Mouse (Mus musculus): ENCODE measurements around the gene Ptgis. TPM values are rescaled to one million over a fixed set of nuclear protein-coding genes. Genes with fewer than 3 reads are reported as not detected.

Ptgis gene
- total and polyA plus RNA-seq, 3 experiments: 16.3 to 32.1 (median 17.7) TPM

- Histone ChIP-seq H3K4me3 (no peak overlapping the region), H3K36me3 (ENCODE audit: control insufficient read depth, insufficient read depth, low read length) (no peaks in the 10 kb centered on the region), H3K27me3 (ENCODE audit: control insufficient read depth, insufficient read depth, low read length) (no peaks in the 10 kb centered on the region), H3K79me2 (replicated peaks; ENCODE audit: control insufficient read depth, insufficient read depth, low read length) (no peaks in the 10 kb centered on the region), H3K4me1 (ENCODE audit: control insufficient read depth, insufficient read depth, low read length) (no peaks in the 10 kb centered on the region; the same call in 1 of the 2 replicates), H3K27ac (no peak overlapping the region), H3K9ac (ENCODE audit: low read depth, low read length) (0 out of 2 replicates have a peak overlapping the region, but pooled peaks have one; percentile 1)
- intact Hi-C loops (cut with DNase I): loop anchor here (1.0 kb wide), 2 partner anchors 107 to 147 kb away; no protein-coding TSS in a partner anchor
- 35% methylated on average over 8 of the region's 8 CpGs for WGBS
- peak; percentile 81 to 86 for DNase-seq
- peak; percentile 98 for TF ChIP-seq EP300 (IDR thresholded peaks at IDR 0.05; ENCODE audit: insufficient read depth, low read depth, low read length)
- TF ChIP-seq CTCF (IDR thresholded peaks at IDR 0.05): peak; percentile 97
- peak; percentile 22; the same call in 1 of the 2 replicates for TF ChIP-seq POLR2A (IDR thresholded peaks at IDR 0.05; ENCODE audit: insufficient read depth, low read depth, low read length)
These were observed 21.1 kb downstream of the Ptgis start for GRCm38 (mm10) chr2:167219154-167219775.

GRCm38 (mm10) chr2:167213666-167214065 is 26.7 kb downstream of the Ptgis start:
- Histone ChIP-seq H3K79me2 (replicated peaks; ENCODE audit: control insufficient read depth, insufficient read depth, low read length) (no peaks in the 10 kb centered on the region), H3K27ac (peak overlapping the region; percentile 15; the same call in 1 of the 2 replicates), H3K9ac (ENCODE audit: low read depth, low read length) (no peak overlapping the region), H3K36me3 (ENCODE audit: control insufficient read depth, insufficient read depth, low read length) (no peaks in the 10 kb centered on the region), H3K4me1 (ENCODE audit: control insufficient read depth, insufficient read depth, low read length) (peaks cover 4% of the 10 kb centered on the region), H3K4me3 (no peak overlapping the region), H3K27me3 (ENCODE audit: control insufficient read depth, insufficient read depth, low read length) (no peaks in the 10 kb centered on the region)
- WGBS: 70% methylated on average over 12 of the region's 12 CpGs
- TF ChIP-seq POLR2A (IDR thresholded peaks at IDR 0.05; ENCODE audit: insufficient read depth, low read depth, low read length) (no peak), EP300 (IDR thresholded peaks at IDR 0.05; ENCODE audit: insufficient read depth, low read depth, low read length) (no peak), CTCF (IDR thresholded peaks at IDR 0.05) (no peak)
- DNase-seq: no peak
- intact Hi-C loops (cut with DNase I): loop anchor here (2.0 kb wide), 1 partner anchor 23 kb away; the partner anchor contains the start of gene Kcnb1

- no peak overlapping the region for H3K9ac ChIP-seq (ENCODE audit: low read depth, low read length)
- DNase-seq: no peak
- H3K4me3 ChIP-seq: no peak overlapping the region
- H3K79me2 ChIP-seq (replicated peaks; ENCODE audit: control insufficient read depth, insufficient read depth, low read length): no peaks in the 10 kb centered on the region
- intact Hi-C loops (cut with DNase I): loop anchor here (2.0 kb wide), 1 partner anchor 22 kb away; the partner anchor contains the start of gene Kcnb1
- no peaks in the 10 kb centered on the region for H3K27me3 ChIP-seq (ENCODE audit: control insufficient read depth, insufficient read depth, low read length)
- TF ChIP-seq EP300 (IDR thresholded peaks at IDR 0.05; ENCODE audit: insufficient read depth, low read depth, low read length) (no peak), CTCF (IDR thresholded peaks at IDR 0.05) (peak; percentile 49)
- H3K27ac ChIP-seq: peak overlapping the region; percentile 60
- no peaks in the 10 kb centered on the region for H3K36me3 ChIP-seq (ENCODE audit: control insufficient read depth, insufficient read depth, low read length)
- H3K4me1 ChIP-seq (ENCODE audit: control insufficient read depth, insufficient read depth, low read length): peaks cover 4% of the 10 kb centered on the region
- 93% methylated on average over 3 of the region's 3 CpGs for WGBS
These were observed 27.3 kb downstream of the Ptgis start for GRCm38 (mm10) chr2:167213076-167213475.

GRCm38 (mm10) chr2:167212551-167212950 is 27.9 kb downstream of the Ptgis start:
- no peak overlapping the region for H3K9ac ChIP-seq (ENCODE audit: low read depth, low read length)
- peak overlapping the region; percentile 60 for H3K27ac ChIP-seq
- no peaks in the 10 kb centered on the region for H3K36me3 ChIP-seq (ENCODE audit: control insufficient read depth, insufficient read depth, low read length)
- 60% methylated on average over 6 of the region's 6 CpGs for WGBS
- H3K4me3 ChIP-seq: no peak overlapping the region
- TF ChIP-seq CTCF (IDR thresholded peaks at IDR 0.05) (no peak), EP300 (IDR thresholded peaks at IDR 0.05; ENCODE audit: insufficient read depth, low read depth, low read length) (peak; percentile 92)
- H3K27me3 ChIP-seq (ENCODE audit: control insufficient read depth, insufficient read depth, low read length): no peaks in the 10 kb centered on the region
- peak; percentile 61 to 80 for DNase-seq
- no peaks in the 10 kb centered on the region for H3K79me2 ChIP-seq (replicated peaks; ENCODE audit: control insufficient read depth, insufficient read depth, low read length)
- peaks cover 4% of the 10 kb centered on the region for H3K4me1 ChIP-seq (ENCODE audit: control insufficient read depth, insufficient read depth, low read length)
- intact Hi-C loops (cut with DNase I): loop anchor here (2.0 kb wide), 1 partner anchor 22 kb away; the partner anchor contains the start of gene Kcnb1

- 78% methylated on average over 3 of the region's 3 CpGs for WGBS
- Histone ChIP-seq H3K4me1 (ENCODE audit: control insufficient read depth, insufficient read depth, low read length) (peaks cover 4% of the 10 kb centered on the region), H3K4me3 (no peak overlapping the region), H3K9ac (ENCODE audit: low read depth, low read length) (no peak overlapping the region), H3K36me3 (ENCODE audit: control insufficient read depth, insufficient read depth, low read length) (no peaks in the 10 kb centered on the region), H3K27ac (peak overlapping the region; percentile 55), H3K79me2 (replicated peaks; ENCODE audit: control insufficient read depth, insufficient read depth, low read length) (no peaks in the 10 kb centered on the region), H3K27me3 (ENCODE audit: control insufficient read depth, insufficient read depth, low read length) (no peaks in the 10 kb centered on the region)
- TF ChIP-seq CTCF (IDR thresholded peaks at IDR 0.05) (no peak), EP300 (IDR thresholded peaks at IDR 0.05; ENCODE audit: insufficient read depth, low read depth, low read length) (no peak), POLR2A (IDR thresholded peaks at IDR 0.05; ENCODE audit: insufficient read depth, low read depth, low read length) (no peak)
- no peak for DNase-seq
- intact Hi-C loops (cut with DNase I): loop anchor here (2.0 kb wide), 1 partner anchor 21 kb away; the partner anchor contains the start of gene Kcnb1
These were observed 28.3 kb downstream of the Ptgis start for GRCm38 (mm10) chr2:167212089-167212488.

- TF ChIP-seq EP300 (IDR thresholded peaks at IDR 0.05; ENCODE audit: insufficient read depth, low read depth, low read length): no peak
- TF ChIP-seq CTCF (IDR thresholded peaks at IDR 0.05): no peak
- TF ChIP-seq POLR2A (IDR thresholded peaks at IDR 0.05; ENCODE audit: insufficient read depth, low read depth, low read length): no peak
- Histone ChIP-seq H3K4me3 (no peak overlapping the region), H3K4me1 (ENCODE audit: control insufficient read depth, insufficient read depth, low read length) (peaks cover 4% of the 10 kb centered on the region), H3K27me3 (ENCODE audit: control insufficient read depth, insufficient read depth, low read length) (no peaks in the 10 kb centered on the region), H3K9ac (ENCODE audit: low read depth, low read length) (0 out of 2 replicates have a peak overlapping the region, but pooled peaks have one; percentile 5), H3K79me2 (replicated peaks; ENCODE audit: control insufficient read depth, insufficient read depth, low read length) (no peaks in the 10 kb centered on the region), H3K36me3 (ENCODE audit: control insufficient read depth, insufficient read depth, low read length) (no peaks in the 10 kb centered on the region), H3K27ac (peak overlapping the region; percentile 49)
- WGBS: 48% methylated on average over 9 of the region's 9 CpGs
- intact Hi-C loops (cut with DNase I): no loop called here
- peak; percentile 49 to 54 for DNase-seq
These were observed 30.5 kb downstream of the Ptgis start for GRCm38 (mm10) chr2:167209900-167210299.
